In the genomic region with DNA sequence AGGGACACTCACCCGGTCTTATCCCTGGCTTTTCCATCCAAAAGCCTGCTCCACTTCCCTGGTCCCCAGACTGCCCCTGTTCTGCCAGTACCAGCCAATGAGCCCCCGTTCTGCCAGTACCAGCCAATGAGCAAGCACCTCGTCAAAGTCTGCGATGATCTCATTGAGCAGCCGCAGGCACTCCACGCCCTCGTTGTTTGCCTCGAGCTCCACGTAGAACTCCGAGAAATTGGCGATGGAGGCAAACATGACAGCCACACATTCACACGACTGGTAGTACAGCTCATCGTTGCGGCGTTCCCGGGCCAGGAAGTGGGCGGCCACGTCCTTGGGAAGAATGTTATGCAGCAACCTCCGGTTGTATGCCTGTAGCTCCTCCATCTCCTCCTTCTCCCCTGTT, we compare ENCODE assay signal across 1 mouse cellular context.
TF ChIP-seq lines count a peak whose summit lies in the region.

No protein-coding gene starts in this region.

TF ChIP-seq in myocyte, 11 proteins besides CTCF, POLR2A, EP300 and RAD21 (continued from another document):
- TF ChIP-seq MYOD1 (IDR thresholded peaks at IDR 0.05; ENCODE audit: control insufficient read depth in 1 of 3, insufficient read length in 2 of 3, low read depth in 2 of 3) (no peak), MAX (IDR thresholded peaks at IDR 0.05; ENCODE audit: low read depth) (no peak), POLR2AphosphoS2 (IDR thresholded peaks at IDR 0.05; ENCODE audit: insufficient read length, low read depth) (no peak), TCF12 (IDR thresholded peaks at IDR 0.05; ENCODE audit: insufficient read depth, poor library complexity, severe bottlenecking) (no peak), TCF3 (IDR thresholded peaks at IDR 0.05; ENCODE audit: insufficient read length, low read depth) (no peak), CEBPB (IDR thresholded peaks at IDR 0.05; ENCODE audit: insufficient read depth, poor library complexity, severe bottlenecking) (no peak)
